Mouse (Mus musculus): ENCODE measurements around the gene Fgg. TPM values are rescaled to one million over a fixed set of nuclear protein-coding genes. Genes with fewer than 3 reads are reported as not detected.

The Fgg gene
- not detected in 2 replicates for total RNA-seq (2017)

DNA sequence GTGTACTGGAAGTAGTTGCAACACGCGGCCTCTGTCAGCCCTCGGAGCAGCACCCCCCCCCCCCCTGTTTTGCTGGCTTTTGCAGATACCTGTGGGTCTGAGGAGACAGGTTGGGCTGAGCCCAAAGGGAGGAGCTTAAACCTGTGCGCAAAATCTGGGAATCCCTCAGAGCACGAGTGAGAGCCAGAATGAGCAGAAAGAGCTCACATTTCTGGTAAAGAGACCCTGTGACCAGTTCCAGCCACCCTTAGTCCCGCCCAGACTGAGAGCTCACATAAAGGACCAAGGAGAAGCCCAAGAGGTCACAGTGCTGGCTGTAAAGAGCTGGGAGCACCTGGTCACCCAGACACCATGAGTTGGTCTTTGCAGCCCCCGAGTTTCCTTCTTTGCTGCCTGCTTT is at the start of gene Fgg:
Gene Fgg, plus strand, starts transcription at position 168 of the 400 bp plus-strand sequence.
- ATAC-seq (replicated peaks in 1 of 2; ENCODE audit: insufficient read depth in 1 of 2, low FRiP score in 2 of 2, low TSS enrichment in 1 of 2, low read depth in 1 of 2, poor library complexity in 2 of 2, severe bottlenecking in 2 of 2), result no peak

DNA sequence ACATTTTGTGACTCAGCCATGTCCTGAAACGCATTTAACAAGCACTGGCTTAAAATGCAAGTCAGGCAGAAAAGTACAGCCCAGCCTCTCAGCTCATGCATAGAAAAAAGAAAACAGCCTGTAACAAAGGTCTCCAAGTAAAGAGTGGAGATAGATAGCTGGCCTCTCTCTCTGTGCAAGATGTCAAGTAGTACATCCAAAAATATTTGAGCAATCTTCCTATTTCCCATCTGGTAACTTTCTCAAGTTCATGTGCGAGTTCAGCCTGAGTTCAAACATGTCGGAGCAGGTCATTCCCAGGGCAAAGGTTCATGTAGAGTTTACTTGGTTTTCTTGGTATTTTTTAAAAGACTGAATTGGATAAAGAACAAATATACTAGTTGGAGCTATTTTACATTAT is 36.5 kb upstream of the Fgg start:
- ATAC-seq (replicated peaks in 1 of 2; ENCODE audit: insufficient read depth in 1 of 2, low FRiP score in 2 of 2, low TSS enrichment in 1 of 2, low read depth in 1 of 2, poor library complexity in 2 of 2, severe bottlenecking in 2 of 2), result no peak

DNA sequence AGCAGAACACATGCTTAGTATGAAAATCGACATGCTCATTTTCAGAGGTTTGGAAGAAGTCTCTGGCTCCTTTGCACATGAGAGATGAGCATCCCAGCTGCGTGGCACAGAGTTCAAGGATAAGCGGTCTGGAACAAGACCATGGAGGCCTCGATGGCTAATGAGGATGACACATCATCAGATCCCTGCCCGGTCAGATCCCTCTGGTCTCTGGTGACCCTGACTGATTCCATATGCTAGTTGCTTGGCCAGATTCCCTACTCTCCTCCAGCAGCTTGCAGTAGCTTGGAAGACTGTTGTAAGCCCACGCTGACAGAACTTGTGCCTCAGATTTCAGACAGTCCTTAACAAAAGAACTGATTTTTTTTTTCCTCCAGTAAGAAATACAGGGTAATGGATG is 26.7 kb upstream of the Fgg start:
- no peak for ATAC-seq (replicated peaks in 1 of 2; ENCODE audit: insufficient read depth in 1 of 2, low FRiP score in 2 of 2, low TSS enrichment in 1 of 2, low read depth in 1 of 2, poor library complexity in 2 of 2, severe bottlenecking in 2 of 2)

DNA sequence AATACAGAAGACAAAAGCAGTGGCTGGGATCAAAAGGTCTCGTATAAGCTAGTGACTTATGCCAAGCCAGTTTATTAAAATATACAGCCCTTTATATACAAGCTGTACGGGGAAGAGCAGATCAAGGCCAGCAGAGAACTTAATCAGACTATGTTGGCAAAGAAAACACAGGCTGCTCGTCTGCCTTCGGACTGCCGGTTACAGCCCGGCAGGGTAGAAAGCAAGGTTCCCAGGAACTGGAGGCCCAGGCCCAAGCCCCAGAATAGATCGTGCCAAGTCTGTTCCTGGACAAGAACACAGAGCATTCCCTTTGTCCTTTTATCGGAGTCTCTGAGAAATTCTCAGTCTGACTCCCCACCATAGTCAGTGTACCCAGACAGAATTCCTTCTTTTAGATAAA is 25.7 kb upstream of the Fgg start:
- ATAC-seq (replicated peaks in 1 of 2; ENCODE audit: insufficient read depth in 1 of 2, low FRiP score in 2 of 2, low TSS enrichment in 1 of 2, low read depth in 1 of 2, poor library complexity in 2 of 2, severe bottlenecking in 2 of 2), result no peak

DNA sequence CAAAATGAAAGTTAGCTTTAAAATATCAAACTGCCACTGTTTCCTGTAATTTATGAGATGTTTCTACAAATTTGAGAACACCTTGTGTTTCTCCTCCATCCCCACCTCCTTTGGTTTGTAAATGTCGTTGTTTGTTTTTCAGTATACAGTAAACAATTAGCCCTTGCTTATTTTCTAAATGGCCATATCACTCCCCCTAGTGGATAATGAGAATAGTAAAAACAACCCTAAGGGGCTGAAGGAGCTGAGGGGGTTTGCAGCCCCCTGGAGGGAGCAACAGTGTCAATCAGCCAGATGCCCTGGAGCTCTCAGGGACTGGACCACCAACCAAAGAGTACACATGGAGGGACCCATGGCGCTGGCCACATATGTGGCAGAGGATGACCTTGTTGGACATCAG is 22.7 kb upstream of the Fgg start:
- ATAC-seq (replicated peaks in 1 of 2; ENCODE audit: insufficient read depth in 1 of 2, low FRiP score in 2 of 2, low TSS enrichment in 1 of 2, low read depth in 1 of 2, poor library complexity in 2 of 2, severe bottlenecking in 2 of 2), result no peak

DNA sequence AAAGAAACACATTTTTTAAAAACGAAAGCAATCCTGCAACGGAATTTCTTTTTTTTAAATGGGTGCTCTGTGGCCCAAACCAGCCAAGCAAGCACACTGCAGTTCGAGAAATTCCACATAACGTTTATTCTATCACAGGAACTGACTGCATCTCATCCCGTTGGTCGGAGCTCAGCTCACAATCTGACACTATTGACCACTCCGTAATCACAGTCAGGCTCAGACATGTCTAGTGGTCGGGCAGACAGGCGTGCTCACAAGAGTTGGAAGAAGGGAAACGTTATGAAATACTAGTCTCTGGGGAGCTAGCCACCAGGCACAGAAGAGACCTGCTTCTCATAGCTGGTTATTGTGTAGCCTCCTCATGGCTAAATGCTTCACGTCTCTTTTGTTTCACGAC is 15.6 kb upstream of the Fgg start:
- no peak for ATAC-seq (replicated peaks in 1 of 2; ENCODE audit: insufficient read depth in 1 of 2, low FRiP score in 2 of 2, low TSS enrichment in 1 of 2, low read depth in 1 of 2, poor library complexity in 2 of 2, severe bottlenecking in 2 of 2)

DNA sequence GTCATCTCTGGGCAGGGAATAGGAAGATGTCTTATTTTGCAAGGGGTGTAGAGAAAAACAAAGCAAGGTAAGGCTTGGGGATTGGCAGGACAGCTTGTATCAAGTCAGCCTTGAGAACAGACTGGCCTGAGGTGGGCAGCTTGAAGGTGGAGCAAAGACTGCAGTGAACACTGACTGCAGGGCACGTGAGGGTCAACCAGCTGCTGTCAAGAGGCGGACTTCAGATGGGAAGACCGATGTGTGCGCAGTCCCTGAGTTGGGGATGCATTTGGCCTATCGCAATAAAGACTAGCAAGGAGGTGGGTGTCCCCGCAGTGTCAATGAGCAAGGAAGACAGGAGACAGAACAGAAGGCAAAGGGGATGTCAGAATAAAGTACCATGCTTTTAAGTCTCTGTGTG is 14.6 kb upstream of the Fgg start:
- no peak for ATAC-seq (replicated peaks in 1 of 2; ENCODE audit: insufficient read depth in 1 of 2, low FRiP score in 2 of 2, low TSS enrichment in 1 of 2, low read depth in 1 of 2, poor library complexity in 2 of 2, severe bottlenecking in 2 of 2)

DNA sequence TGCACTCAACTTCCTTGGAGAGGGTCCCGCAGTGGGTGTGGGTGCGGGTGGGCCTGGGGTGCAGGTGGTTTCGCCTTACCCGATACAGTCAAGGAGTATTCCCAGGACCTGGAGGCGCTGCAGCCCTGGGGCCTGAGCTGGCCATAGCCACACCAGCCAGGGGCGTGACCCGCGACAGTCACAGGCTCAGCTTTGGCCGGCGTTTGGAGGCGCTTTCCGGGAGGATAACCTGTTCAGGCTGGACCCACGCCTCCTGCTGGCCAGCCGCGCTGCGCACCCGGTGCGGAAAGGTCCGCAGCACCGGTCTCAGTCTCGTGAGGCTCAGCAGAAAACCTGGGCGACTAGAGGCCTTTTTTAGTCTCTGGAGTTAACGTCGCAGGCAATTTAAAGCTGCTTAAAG is 12.2 kb upstream of the Fgg start:
- peak; percentile 60 to 69 for ATAC-seq (replicated peaks in 1 of 2; ENCODE audit: insufficient read depth in 1 of 2, low FRiP score in 2 of 2, low TSS enrichment in 1 of 2, low read depth in 1 of 2, poor library complexity in 2 of 2, severe bottlenecking in 2 of 2)

DNA sequence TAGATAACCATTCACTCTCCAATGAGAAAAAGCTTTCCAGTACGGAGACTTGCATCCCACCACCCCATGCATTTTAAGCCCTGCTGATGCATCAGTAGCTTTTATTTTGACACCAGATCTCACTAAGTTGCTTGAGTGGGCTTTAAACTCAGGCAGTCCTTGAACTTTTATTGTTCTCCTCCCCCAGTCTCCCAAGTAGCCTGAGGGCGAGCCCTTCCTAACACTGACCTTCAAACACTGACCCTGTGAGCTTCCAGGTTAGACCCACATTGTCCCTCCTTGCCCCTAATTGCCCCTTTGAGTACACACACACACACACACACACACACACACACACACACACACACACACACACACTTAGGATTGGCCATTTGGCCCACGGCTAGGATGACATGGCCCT is 10.9 kb upstream of the Fgg start:
- ATAC-seq (replicated peaks in 1 of 2; ENCODE audit: insufficient read depth in 1 of 2, low FRiP score in 2 of 2, low TSS enrichment in 1 of 2, low read depth in 1 of 2, poor library complexity in 2 of 2, severe bottlenecking in 2 of 2), result no peak

DNA sequence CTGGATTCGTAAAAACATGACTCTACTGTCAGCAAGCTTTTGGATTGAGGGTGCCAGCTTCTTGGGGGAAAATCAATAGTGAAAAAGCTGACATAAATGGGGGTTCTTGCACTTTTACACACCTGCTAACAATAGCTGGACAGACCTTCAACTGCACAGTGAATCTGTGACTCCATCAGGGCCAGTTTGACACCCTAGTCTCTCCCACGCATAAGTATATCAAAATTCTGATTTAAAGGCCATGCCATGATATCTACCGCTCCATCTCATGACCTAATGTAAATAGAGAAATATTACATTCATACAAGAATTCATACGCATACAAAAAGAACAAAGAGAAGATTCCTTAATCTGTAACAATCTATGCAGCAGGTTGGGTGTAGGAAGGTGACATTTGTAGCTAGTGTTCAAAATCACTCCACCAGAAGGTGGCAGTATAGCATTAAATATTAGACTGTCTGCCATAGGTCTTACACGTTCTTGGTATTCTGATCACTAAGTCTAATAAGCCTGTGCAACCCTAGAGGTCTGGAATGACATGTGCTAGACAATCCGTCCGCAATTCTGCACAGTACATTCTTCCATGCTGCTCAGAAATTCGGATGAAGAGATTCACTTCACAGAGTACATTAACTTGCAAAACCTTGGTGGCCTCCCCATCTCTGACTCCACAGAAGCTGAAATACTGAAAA is 8.6 kb upstream of the Fgg start:
- ATAC-seq (replicated peaks in 1 of 2; ENCODE audit: insufficient read depth in 1 of 2, low FRiP score in 2 of 2, low TSS enrichment in 1 of 2, low read depth in 1 of 2, poor library complexity in 2 of 2, severe bottlenecking in 2 of 2), result peak; percentile 78 to 84

DNA sequence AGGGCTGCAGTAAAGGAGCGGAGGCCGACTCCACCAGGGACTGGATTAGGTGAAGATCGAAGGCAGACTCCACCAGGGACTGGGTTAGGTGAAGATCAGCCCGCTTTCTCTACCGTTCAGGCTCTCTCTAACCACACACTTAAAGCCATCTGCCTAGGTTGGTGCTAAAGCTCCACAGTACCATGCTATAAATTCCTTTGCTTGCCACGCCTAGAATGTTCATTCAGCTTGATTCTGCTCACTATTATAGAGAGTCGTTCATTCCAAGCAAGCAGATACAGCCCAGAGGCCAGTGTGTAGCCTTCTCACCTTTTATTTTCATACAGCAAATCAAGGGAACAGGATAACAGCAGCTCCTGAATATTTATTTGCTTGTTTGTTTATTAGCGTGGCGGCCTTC is 7.5 kb upstream of the Fgg start:
- ATAC-seq (replicated peaks in 1 of 2; ENCODE audit: insufficient read depth in 1 of 2, low FRiP score in 2 of 2, low TSS enrichment in 1 of 2, low read depth in 1 of 2, poor library complexity in 2 of 2, severe bottlenecking in 2 of 2), result no peak

DNA sequence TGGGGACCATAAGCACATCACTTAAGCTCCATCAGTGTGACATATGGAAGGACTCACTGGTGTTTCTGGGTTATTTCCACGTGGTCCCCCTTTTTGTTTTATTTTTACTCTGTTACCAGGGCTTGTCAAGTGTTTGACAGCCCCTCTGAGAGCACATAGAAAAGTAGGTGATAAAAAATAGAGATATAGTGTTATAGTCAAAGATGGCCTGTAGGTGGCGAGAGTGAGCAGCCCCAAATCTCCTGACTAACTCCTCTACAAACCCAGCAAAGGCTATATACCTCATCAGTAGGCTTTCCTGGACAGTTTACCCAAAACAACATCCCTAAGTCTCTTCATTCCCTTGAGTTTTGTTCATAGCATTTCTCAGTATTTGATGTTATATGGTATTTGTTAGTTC is 5.3 kb upstream of the Fgg start:
- peak; percentile 75 to 82 for ATAC-seq (replicated peaks in 1 of 2; ENCODE audit: insufficient read depth in 1 of 2, low FRiP score in 2 of 2, low TSS enrichment in 1 of 2, low read depth in 1 of 2, poor library complexity in 2 of 2, severe bottlenecking in 2 of 2)

DNA sequence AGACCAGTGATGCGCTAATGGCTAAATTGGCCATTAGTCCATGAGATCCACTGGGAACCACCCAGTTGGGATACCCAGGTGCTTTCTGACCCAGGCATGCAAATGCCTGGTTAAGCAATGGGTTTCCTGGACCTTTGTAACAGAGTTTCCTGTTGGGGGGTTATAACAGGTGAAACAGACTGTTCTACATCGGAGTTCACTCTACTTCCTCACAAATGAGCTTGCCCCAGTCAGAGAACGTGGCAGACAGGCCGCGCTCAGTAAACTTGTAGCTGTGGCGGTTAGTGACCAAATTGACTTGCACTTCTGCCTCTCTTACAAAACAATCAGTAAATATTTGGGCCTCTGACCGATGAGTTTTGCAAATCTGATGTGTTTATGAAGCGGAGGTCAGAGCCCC is 4.5 kb upstream of the Fgg start:
- ATAC-seq (replicated peaks in 1 of 2; ENCODE audit: insufficient read depth in 1 of 2, low FRiP score in 2 of 2, low TSS enrichment in 1 of 2, low read depth in 1 of 2, poor library complexity in 2 of 2, severe bottlenecking in 2 of 2), result no peak

DNA sequence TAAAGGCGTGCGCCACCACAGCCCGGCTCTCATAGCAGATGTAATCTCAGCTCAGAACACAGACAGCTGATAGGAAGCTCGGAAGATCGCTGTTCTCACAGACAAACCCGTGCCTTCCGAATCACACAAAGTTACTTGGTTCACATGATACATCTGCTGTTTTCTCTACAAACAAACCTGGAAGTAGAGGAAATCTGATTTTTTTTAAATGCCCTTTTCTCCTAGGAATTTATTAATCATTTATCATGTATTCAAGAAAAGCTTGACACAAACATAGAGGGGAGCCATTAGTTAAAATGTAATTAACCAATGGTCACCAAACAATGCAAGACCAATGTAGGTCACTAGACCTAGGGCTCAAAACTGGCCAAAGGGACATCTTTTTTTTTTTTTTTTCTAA is 2.7 kb upstream of the Fgg start:
- ATAC-seq (replicated peaks in 1 of 2; ENCODE audit: insufficient read depth in 1 of 2, low FRiP score in 2 of 2, low TSS enrichment in 1 of 2, low read depth in 1 of 2, poor library complexity in 2 of 2, severe bottlenecking in 2 of 2), result no peak

DNA sequence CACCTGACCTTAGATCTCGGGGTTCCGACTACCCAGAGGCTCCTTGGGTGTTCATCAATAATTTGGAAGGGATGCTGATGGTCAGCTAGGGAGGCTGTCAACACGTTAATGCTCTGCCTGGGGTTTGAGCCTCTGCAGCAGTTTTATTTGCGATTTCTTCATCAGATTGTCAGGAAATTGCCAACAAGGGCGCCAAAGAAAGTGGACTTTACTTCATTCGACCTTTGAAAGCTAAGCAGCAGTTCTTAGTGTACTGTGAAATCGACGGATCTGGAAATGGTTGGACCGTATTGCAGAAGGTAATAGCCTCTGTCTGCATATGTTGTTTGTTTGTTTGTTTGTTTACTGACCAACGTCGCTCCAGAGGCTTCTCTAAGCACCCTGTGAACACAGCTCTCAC is 2.8 kb downstream of the Fgg start:
- no peak for ATAC-seq (replicated peaks in 1 of 2; ENCODE audit: insufficient read depth in 1 of 2, low FRiP score in 2 of 2, low TSS enrichment in 1 of 2, low read depth in 1 of 2, poor library complexity in 2 of 2, severe bottlenecking in 2 of 2)

DNA sequence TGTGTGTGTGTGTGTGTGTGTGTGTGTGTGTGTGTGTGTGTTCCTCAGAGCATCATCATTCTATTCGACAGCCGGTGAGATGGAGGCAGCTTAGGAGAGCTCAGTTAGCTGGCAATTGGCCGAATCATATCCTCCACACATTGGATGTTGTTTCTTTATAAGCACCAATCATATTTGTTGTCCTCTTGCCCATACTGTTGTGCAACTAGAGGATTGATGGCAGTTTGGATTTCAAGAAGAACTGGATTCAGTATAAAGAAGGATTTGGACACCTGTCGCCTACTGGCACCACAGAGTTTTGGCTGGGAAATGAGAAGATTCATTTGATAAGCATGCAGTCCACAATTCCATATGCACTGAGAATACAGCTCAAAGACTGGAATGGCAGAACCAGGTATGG is 3.6 kb downstream of the Fgg start:
- no peak for ATAC-seq (replicated peaks in 1 of 2; ENCODE audit: insufficient read depth in 1 of 2, low FRiP score in 2 of 2, low TSS enrichment in 1 of 2, low read depth in 1 of 2, poor library complexity in 2 of 2, severe bottlenecking in 2 of 2)

DNA sequence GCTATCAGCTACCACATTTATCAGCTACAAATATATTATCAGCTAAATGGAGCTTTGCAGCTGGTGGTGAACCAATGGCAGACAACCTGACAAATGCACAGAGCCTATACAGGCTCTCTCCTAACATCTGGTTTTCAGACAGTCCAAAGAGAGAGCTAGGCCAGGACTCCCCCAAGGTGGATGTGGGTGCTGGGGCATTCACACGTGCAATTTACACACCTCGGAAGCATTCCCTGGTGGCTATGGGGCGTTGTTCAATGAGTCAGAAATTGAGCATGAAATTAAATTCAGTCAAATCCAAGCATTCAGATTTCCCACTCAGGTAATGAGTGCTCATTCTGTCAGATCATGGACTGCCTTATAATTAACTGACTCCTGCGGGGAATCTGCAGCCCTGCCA is 4.0 kb downstream of the Fgg start:
- ATAC-seq (replicated peaks in 1 of 2; ENCODE audit: insufficient read depth in 1 of 2, low FRiP score in 2 of 2, low TSS enrichment in 1 of 2, low read depth in 1 of 2, poor library complexity in 2 of 2, severe bottlenecking in 2 of 2), result no peak

DNA sequence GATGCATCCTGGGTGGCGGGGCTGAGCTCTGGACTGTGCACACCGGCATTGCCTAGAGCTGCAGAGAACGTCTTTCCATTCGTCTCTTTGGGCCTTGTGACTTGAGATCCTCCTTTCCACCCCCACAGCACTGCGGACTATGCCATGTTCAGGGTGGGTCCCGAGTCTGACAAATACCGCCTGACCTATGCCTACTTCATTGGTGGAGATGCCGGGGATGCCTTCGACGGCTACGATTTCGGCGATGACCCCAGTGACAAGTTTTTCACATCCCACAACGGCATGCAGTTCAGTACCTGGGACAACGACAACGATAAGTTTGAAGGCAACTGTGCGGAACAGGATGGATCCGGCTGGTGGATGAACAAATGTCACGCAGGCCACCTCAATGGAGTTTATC is 5.1 kb downstream of the Fgg start:
- no peak for ATAC-seq (replicated peaks in 1 of 2; ENCODE audit: insufficient read depth in 1 of 2, low FRiP score in 2 of 2, low TSS enrichment in 1 of 2, low read depth in 1 of 2, poor library complexity in 2 of 2, severe bottlenecking in 2 of 2)

DNA sequence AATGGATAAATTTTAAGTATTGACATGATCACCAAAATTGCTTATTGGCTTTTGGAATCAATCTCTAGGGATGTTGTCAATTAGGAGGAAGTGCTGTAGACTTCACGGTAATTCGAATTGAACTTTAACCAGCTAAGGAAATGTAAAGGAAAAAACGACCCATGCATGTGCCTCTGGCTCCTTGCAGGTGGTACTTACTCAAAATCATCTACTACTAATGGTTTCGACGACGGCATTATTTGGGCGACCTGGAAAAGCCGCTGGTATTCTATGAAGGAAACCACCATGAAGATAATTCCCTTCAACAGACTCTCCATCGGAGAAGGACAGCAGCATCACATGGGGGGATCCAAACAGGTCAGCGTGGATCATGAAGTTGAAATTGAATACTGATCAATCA is 6.4 kb downstream of the Fgg start:
- no peak for ATAC-seq (replicated peaks in 1 of 2; ENCODE audit: insufficient read depth in 1 of 2, low FRiP score in 2 of 2, low TSS enrichment in 1 of 2, low read depth in 1 of 2, poor library complexity in 2 of 2, severe bottlenecking in 2 of 2)

DNA sequence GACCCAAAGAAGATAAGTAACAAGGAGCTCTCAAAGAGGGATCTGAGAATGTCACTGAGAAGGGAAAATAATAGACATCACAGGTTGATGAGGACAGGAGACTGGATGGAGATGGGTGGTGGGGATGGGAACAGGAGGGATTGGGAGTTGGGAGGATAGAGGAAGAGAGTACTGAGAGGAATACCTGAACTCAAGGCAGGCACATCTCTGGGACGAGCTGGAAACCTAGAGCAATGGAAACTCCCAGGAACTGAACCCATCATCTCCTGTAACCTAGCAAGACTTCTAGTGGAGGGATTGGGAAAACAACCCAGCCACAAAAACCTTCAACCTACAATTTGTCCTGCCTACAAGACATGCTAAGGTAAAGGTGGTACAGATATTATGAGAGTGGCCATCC is 8.7 kb downstream of the Fgg start:
- ATAC-seq (replicated peaks in 1 of 2; ENCODE audit: insufficient read depth in 1 of 2, low FRiP score in 2 of 2, low TSS enrichment in 1 of 2, low read depth in 1 of 2, poor library complexity in 2 of 2, severe bottlenecking in 2 of 2), result no peak

Measured in hematopoietic stem cell, adult 5-6 weeks (primary cell).